Mouse (Mus musculus): ENCODE measurements around the gene Slc25a1.

Gene Slc25a1

DNA sequence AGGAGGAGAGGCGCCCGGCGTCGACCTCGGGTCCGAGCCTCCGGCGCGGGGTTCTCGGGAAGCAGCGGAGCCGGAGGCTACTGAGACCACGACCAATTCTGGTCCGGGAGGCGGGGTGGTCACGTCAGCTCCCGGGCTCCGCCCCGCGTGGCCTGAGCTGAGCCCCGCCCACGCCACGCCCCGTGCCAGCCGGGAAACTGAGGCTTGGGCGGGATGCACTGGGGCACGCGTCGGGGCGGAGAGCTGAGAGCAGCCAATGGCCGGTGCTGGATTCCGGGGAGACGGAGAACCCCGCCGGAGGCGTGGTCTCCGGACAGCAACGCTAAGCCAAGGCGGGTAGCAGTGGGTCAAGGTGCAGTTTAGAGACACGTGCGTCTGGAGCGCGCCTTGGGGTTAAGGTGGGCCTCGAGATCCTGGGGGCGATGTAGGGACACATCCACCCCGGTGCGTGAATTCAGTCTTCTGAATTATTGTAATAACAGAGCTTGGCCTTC lies at the start of gene Slc25a1:
Gene Slc25a1 (minus strand): TSS at position 133 of the 494 bp plus-strand sequence.
- in situ Hi-C loops (cut with MboI, MseI): no loop called here

GRCm38 (mm10) chr16:17971853-17972252 lies 43.8 kb upstream of the Slc25a1 start:
- in situ Hi-C loops (cut with MboI, MseI): no loop called here

GRCm38 (mm10) chr16:17962091-17962490 lies 34.1 kb upstream of the Slc25a1 start:
- in situ Hi-C loops (cut with MboI, MseI): no loop called here

DNA sequence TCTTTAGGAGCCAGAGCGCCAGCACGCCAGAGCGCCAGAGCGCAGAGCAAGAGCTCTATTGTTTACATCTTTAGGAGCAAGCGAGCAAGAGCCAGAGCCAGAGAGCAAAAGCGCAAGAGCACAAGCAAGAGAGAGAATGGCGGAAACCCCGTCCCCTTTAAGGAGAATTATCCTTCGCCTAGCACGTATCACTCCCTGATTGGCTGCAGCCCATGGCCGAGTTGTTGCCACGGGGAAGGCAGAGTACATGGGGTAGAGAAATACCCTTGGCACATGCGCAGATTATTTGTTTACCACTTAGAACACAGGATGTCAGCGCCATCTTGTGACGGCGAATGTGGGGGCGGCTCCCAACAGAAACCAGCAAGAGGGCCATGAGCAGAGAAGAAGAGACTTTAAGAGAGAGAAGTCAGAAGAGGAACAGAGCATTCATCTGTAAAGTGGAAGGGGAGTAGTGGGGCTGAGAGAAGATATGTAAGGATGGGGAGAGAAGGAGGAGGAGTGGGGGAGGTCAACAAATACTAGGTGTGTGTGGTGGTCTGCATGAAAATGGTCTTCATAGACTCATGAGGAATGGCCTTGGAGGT lies 28.1 kb upstream of the Slc25a1 start:
- in situ Hi-C loops (cut with MboI, MseI): loop anchor here in 1 of 2 experiments (10.0 kb wide), 1 partner anchor 721 kb away; the partner anchor contains the start of gene Hic2

- in situ Hi-C loops (cut with MboI, MseI): loop anchor here in 1 of 2 experiments (10.0 kb wide), 1 partner anchor 717 kb away; the partner anchor contains the start of gene Hic2
Measured at GRCm38 (mm10) chr16:17951618-17952017, 23.6 kb upstream of the Slc25a1 start.

DNA sequence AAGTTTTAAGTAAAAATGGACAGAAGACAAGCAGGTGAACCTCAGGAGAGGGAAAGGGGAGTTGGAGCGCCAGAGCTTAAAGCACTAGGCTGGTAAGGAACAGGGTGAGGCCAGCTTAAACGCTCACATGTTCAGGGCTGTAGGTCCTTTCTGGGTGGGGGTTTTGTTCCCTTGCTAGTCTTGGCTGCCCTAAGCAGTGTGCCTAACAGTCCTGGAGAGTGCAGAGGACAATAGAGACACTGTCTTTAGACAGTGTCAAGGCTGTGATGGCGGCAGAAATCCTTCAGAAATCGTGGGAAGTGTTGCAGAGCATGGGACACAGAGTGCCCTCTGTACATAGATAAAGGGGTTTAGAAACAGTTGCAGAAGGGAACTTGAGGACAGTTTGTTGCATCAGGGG lies 22.0 kb upstream of the Slc25a1 start:
- in situ Hi-C loops (cut with MboI, MseI): loop anchor here in 1 of 2 experiments (10.0 kb wide), 1 partner anchor 715 kb away; the partner anchor contains the start of gene Hic2

GRCm38 (mm10) chr16:17949421-17949877 lies 21.4 kb upstream of the Slc25a1 start:
- in situ Hi-C loops (cut with MboI, MseI): no loop called here

- in situ Hi-C loops (cut with MboI, MseI): no loop called here
Measured at GRCm38 (mm10) chr16:17945081-17945831, 17.2 kb upstream of the Slc25a1 start.

DNA sequence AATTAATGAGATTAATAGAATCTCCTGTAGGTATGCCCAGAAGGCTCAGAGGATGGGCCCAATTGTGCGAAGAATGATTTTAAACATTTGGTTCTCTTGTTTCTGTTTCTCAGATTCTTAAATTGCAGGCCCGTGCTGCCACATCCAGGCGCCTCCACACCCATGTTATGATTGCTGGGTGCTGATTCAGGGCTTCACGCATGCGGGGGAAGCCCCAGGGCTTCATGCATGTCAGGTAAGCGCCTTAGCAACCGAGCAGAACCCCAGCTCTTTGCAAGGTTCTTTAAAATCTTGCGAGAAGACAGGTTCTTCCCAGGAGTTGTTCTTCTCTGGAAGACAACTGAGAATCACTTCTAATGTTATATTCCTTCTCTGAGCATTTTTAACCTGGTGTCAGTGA lies 15.4 kb upstream of the Slc25a1 start:
- in situ Hi-C loops (cut with MboI, MseI): no loop called here

DNA sequence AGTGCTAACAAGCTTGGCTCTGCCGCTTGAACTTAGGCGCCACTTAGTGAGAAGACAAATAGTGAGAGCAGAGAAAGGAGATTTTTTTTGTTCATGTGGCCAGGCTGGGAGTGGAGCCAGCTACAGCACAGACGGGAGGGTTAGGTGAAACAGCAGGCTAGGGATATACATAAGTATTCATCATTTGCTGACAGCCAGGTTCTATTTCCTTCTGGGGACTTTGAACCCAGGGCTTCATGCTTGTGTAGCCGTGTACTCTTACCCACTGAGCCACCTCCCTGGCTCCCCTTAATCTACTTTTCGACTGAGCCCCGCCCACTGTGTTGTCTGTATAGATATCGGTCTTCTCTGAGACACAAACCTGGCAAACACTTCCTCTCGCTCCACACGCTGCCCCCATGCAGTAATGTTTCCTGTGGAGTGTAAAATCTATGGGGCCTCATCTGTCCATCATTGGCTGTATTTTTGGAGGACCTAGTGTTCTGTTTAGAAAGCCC lies 11.3 kb upstream of the Slc25a1 start:
- in situ Hi-C loops (cut with MboI, MseI): no loop called here

DNA sequence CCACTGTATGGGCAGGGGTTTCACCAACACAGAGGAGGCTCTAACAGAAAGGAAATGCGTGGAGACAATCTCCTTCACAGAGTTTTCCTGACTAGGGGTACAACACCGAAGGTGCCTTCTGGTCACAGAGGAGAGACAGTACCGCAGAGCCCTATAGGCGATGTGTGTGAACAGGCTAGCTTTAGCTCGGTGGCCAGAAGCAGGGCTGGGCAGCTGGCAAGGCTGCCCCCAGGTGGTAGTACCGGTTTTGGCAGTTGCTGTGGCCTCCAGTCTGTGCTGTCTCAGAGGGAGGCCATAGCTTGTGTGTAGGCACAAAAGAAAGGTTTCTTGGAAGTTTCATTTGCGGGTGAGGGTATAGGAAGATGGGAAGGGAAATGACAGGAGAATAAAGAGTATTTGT lies 10.8 kb upstream of the Slc25a1 start:
- in situ Hi-C loops (cut with MboI, MseI): no loop called here

- in situ Hi-C loops (cut with MboI, MseI): no loop called here
Measured at GRCm38 (mm10) chr16:17938187-17938586, 10.2 kb upstream of the Slc25a1 start.

DNA sequence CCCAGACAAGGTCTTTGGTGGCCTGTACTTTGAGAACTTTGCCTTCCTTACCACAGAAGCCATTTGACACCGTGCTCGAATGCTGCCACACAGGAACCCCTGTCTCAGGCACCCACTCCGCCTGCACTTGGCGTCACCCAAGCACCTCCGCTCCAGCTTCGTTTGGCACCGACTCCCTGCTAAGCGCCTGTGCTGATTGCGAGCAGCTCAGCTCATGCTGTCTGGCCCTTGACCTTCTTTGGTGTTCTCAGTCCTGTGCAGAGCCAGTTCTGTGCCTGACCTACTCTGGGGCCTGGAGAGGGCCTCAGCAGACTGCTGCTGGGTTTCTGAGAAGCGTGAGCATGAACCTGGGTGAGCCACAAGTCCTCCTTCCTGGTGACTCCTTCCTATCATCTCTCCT lies 8.8 kb upstream of the Slc25a1 start:
- in situ Hi-C loops (cut with MboI, MseI): no loop called here

DNA sequence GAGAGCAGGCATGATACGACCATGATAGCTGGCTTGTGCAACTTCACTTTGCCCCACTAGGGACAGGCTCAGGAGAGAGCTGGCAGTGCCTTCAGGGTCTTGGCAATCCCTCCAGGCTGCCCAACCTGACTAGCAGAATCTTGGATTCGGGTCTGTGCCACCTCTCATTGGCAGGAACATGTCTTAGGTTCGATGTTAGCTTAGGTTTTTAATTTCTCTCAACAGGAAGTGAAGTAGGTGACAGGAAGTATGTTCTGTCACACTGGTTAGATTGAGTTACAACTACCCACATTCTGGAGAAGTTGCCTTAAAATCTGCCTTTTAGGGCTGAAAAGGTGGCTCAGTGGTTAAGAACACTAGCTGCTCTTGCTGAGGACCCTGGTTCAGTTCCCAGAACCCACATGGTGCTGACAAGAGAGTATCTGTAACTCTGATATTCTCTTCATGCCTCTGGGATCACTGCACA lies 6.5 kb upstream of the Slc25a1 start:
- in situ Hi-C loops (cut with MboI, MseI): no loop called here

GRCm38 (mm10) chr16:17933594-17934444 lies 5.8 kb upstream of the Slc25a1 start:
- in situ Hi-C loops (cut with MboI, MseI): no loop called here

GRCm38 (mm10) chr16:17931906-17932460 lies 4.0 kb upstream of the Slc25a1 start:
- in situ Hi-C loops (cut with MboI, MseI): no loop called here

DNA sequence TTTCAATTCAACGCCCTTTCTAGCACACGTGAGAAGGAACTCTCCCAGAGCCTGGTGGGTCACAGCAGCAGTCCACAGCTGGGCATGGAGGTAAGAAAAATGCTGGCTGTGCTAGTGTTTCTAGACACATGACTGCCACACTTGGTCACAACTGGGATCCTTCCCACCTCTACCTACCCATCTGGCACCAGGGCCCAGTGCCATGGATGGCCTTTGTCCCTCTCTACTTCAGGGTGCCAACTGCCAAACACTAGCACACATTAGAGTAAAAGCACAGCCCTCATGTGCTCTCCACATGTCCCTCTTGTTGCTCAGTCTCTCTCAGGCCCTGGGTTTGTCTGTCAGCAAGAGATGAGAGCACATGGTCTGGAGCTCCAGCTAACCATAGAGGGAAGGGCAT lies 1.6 kb upstream of the Slc25a1 start:
- in situ Hi-C loops (cut with MboI, MseI): no loop called here

GRCm38 (mm10) chr16:17929211-17929610 lies 1.2 kb upstream of the Slc25a1 start:
- in situ Hi-C loops (cut with MboI, MseI): no loop called here

DNA sequence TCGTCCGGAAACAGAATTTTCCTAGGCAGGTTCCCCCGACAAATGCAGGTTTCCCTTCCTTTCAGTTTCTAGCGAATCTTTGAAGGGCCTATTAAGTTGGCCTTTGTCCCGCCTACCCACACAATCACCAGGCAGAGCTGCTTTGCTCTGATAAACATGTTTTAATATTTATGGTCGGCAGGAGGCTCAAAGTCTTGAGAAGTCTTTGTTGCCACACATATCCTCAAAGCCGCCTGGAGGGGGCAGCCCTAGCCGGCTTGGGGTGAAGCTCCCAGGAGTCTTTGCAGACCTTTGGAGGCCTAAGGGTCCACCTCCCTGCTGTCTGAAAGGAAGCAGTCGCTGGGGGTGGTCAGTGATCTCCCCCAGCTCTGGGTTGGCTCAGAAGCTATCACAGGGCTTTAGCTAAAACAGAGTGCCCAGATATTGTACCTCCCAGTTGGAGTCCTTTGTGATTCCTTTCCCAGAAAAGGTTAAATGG lies 647 bp upstream of the Slc25a1 start:
- in situ Hi-C loops (cut with MboI, MseI): no loop called here

- in situ Hi-C loops (cut with MboI, MseI): no loop called here
Measured at GRCm38 (mm10) chr16:17927351-17928082, 502 bp downstream of the Slc25a1 start.
